Mouse (Mus musculus) hindbrain, embryonic 16.5 days (tissue): Measurements from ENCODE around the gene Shcbp1. TPM values are rescaled to one million over a fixed set of nuclear protein-coding genes. Genes with fewer than 3 reads are reported as not detected.
"Not testable (repeated sequence)": the region's sequence is repeated elsewhere in the genome, so short reads cannot be mapped to it uniquely, and the experiment has no call there.

ENCODE experiments used
- ATAC-seq: fragments of 200-750 bp; cut with Nextera tagmentation; 2 replicates; pipeline ENCODE4 v1.8.0; 2017; ENCODE audit warnings: moderate TSS enrichment, moderate library complexity
- H3K27ac ChIP-seq: fragments of 300-500 bp; sonication (generic); 2 replicates; pipeline ENCODE4 v1.5.1; 2014; ENCODE audit warnings: low read depth, mild to moderate bottlenecking, control low read depth, low read length, moderate library complexity
- H3K27me3 ChIP-seq: fragments of 300-500 bp; sonication (generic); replicated peaks from 2 replicates; pipeline ENCODE4 v1.6.1; 2014; ENCODE audit warnings: low read length; ENCODE audit not compliant: control insufficient read depth, insufficient read depth
- H3K36me3 ChIP-seq: fragments of 300-500 bp; sonication (generic); 2 replicates; pipeline ENCODE4 v1.6.1; 2014; ENCODE audit warnings: mild to moderate bottlenecking, low read length, moderate library complexity, mixed read lengths; ENCODE audit not compliant: control insufficient read depth, insufficient read depth
- H3K4me1 ChIP-seq: fragments of 300-500 bp; sonication (generic); 2 replicates; pipeline ENCODE4 v1.6.1; 2014; ENCODE audit warnings: low read depth, low read length; ENCODE audit not compliant: control insufficient read depth, insufficient read depth
- H3K4me2 ChIP-seq: fragments of 300-500 bp; sonication (generic); 2 replicates; pipeline ENCODE4 v1.6.1; 2014; ENCODE audit warnings: mild to moderate bottlenecking, low read length, control low read depth, moderate library complexity
- H3K4me3 ChIP-seq: fragments of 300-500 bp; sonication (generic); 2 replicates; pipeline ENCODE4 v1.5.1; 2014; ENCODE audit warnings: mild to moderate bottlenecking, low read length, control low read depth, moderate library complexity
- H3K9ac ChIP-seq: fragments of 300-500 bp; sonication (generic); 2 replicates; pipeline ENCODE4 v1.6.1; 2014; ENCODE audit warnings: low read depth, mild to moderate bottlenecking, control low read depth, low read length, moderate library complexity
- H3K9me3 ChIP-seq: fragments of 300-500 bp; sonication (generic); 2 replicates; pipeline ENCODE4 v1.6.1; 2014; ENCODE audit warnings: mild to moderate bottlenecking, low read length, moderate library complexity; ENCODE audit not compliant: control insufficient read depth
- WGBS: fragments of 180-500 bp; shearing (Covaris S2); extraction: QIAGEN DNeasy Blood & Tissue Kit; methylation state at CpG from one replicate; pipeline ENCODE4 v1.1.7; 2014; 5-methylcytosine and 5-hydroxymethylcytosine counted together
- polyA plus RNA-seq: library from polyadenylated mRNA; unstranded; fragments of >200 nt; fragmentation: Nextera tagmentation; extraction: Ambion mirVana; gene quantifications from 2 replicates; pipeline ENCODE4 v1.2.1, GENCODE M21; 2015

Gene Shcbp1
- 11.2 and 12.3 TPM in 2 replicates for polyA plus RNA-seq

DNA sequence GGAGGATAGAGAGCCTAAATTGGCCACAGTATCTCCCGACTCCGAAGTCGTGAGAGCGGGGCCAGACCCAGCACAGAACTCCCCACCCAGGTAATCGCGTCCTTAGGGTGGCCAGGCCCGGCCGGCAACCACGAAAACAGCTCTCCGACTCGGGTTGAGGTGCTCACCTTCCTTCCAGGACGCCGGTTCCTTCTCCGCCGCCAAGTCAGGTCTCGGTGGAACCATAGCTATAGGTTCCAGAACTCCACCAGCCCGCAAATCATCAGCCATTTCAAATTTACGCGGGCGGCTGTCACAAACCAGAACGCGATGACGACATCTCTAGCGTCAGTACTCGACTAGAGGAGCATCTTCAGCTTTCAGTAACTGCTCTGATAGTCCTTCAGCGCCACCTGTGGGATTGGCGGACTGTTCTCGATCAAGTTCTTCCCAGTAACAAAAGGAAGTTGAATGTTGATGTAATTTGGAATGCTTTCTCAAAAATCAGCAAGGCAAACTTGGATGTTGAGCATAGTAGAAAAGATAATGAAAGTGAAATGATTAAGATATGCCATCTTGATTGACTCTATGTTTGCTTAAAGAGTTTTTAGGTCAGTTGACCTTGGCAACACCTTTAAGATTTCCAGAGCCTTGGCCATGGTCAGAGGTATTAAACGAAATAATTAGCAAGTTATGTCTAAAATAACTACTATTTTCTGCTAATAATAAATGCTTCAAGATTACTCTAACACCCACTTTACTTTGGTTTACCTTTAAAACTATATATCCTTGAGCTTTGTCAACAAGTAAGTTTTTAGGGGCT lies at the start of gene Shcbp1:
Gene Shcbp1 (minus strand): TSS at position 314 of the 802 bp plus-strand sequence.
- Histone ChIP-seq H3K4me3 (peak within 1 kb of the TSS; percentile 73), H3K9ac (peak within 1 kb of the TSS; percentile 49), H3K4me2 (peak within 1 kb of the TSS; percentile 92), H3K27me3 (no peaks in the 10 kb centered on the region), H3K27ac (no peak within 1 kb of the TSS), H3K9me3 (no peaks in the 10 kb centered on the region), H3K36me3 (no peaks in the 10 kb centered on the region), H3K4me1 (peaks cover 2% of the 10 kb centered on the region)
- ATAC-seq: peak; percentile 99
- 5% methylated on average over 29 of the region's 29 CpGs for WGBS

DNA sequence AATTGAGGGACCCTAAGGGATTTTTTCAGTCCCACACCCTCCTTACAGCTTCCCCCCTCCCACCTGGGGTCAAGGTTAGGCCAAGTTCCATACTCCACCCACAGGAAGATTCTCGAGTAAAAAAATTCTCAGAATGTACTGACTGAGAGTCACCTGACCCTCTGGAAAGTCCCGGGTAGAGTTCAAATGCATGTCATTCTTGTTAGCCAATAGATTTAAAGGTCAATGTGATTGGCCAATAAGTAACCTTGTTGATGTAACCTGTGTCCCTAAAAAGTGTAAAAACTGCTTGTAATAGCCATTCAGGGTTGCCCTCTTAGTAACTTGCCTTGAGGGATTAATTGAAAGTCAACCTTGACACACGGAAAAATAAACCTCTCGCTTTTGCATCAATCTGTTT lies 29.5 kb upstream of the Shcbp1 start:
- no peaks in the 10 kb centered on the region for H3K27me3 ChIP-seq
- no peak overlapping the region for H3K4me2 ChIP-seq
- H3K9ac ChIP-seq: no peak overlapping the region
- ATAC-seq: no peak
- no peaks in the 10 kb centered on the region for H3K4me1 ChIP-seq
- H3K27ac ChIP-seq: no peak overlapping the region
- no peak overlapping the region for H3K4me3 ChIP-seq
- WGBS: 89% methylated on average over 4 of the region's 4 CpGs
- H3K9me3 ChIP-seq: no peaks in the 10 kb centered on the region; the same call in 1 of the 2 replicates
- H3K36me3 ChIP-seq: no peaks in the 10 kb centered on the region

DNA sequence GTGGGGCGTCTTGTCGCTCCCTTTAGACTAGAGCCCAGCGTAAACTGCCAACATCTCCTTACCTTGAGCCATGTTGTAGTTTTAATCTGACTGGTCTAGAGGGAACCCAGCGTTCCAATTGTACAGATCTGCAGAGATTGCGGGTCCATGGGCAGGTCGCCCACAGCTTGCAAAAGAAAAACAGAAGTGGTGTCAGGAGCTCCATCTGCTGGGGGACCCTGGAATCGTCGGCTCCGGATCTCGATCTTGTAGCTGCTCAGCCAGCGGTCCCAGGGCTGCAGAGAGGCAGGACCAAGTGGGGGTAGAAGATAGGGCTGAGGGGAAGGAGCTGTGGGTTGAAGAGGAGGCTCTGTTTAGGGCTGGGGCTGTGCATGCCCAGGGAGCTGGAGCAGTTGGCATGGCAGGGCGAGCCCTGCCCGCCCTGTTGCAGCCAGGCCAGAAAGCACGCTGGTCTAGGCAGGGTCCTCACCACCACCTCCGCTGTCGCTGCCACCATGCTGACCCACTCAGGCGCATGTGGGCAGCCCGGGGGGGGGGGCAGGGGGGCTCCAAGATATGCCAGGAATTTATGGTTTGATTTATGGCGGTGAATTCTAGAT lies 21.3 kb upstream of the Shcbp1 start:
- no peak overlapping the region for H3K4me3 ChIP-seq
- no peaks in the 10 kb centered on the region for H3K36me3 ChIP-seq
- no peaks in the 10 kb centered on the region for H3K27me3 ChIP-seq
- H3K4me2 ChIP-seq: no peak overlapping the region
- H3K9me3 ChIP-seq: no peaks in the 10 kb centered on the region
- no peaks in the 10 kb centered on the region for H3K4me1 ChIP-seq
- no peak overlapping the region for H3K9ac ChIP-seq
- no peak overlapping the region for H3K27ac ChIP-seq
- WGBS: 54% methylated on average over 18 of the region's 19 CpGs
- ATAC-seq: peak; percentile 52

DNA sequence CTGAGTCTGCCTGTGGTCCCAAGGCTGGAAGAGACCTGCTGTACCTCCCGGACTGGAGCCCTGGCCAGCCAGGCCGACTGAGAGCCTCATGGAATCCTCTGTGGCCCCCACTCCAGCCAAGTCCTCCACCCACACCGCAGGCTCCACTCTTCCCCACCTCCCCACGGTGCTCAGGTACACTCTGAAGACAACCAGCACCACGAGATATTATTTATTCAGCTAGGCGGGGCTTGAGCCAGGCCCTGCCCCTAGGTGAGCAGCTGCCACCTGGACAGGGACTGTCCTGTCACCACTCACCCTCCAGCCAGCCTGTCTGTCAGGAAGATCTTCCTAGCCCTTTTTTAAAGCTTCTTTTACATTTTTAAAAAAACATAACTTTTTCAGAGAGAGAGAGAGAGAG lies 1.1 kb downstream of the Shcbp1 start:
- Histone ChIP-seq H3K9ac (no peak overlapping the region), H3K27ac (no peak overlapping the region), H3K9me3 (no peaks in the 10 kb centered on the region), H3K27me3 (no peaks in the 10 kb centered on the region), H3K36me3 (no peaks in the 10 kb centered on the region), H3K4me3 (no peak overlapping the region), H3K4me2 (peak overlapping the region; percentile 92; the same call in 1 of the 2 replicates), H3K4me1 (peaks cover 2% of the 10 kb centered on the region)
- ATAC-seq: no peak
- WGBS: 69% methylated on average over 5 of the region's 6 CpGs

DNA sequence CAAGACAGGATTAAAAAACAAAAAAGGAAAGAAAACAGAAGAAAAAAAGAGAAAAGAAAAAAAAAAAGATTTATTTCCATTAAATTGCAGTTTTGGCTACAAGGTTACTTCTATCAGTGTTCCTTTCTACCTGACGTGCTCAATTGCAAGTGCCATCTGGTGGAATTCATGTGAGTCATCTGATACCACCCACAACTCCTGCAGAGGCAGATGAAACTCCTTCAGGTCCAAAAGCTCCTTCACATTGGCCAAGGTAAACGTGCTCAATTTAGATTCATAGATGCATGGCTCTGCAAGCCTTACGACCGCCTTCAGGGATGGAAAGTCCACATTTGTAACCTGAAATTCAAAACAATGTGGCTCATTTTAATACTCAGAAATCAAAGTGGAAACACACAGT lies 14.6 kb downstream of the Shcbp1 start:
- H3K4me2 ChIP-seq: no peak overlapping the region
- H3K4me1 ChIP-seq: no peaks in the 10 kb centered on the region
- WGBS: 94% methylated on average over 4 of the region's 4 CpGs
- no peaks in the 10 kb centered on the region for H3K27me3 ChIP-seq
- H3K36me3 ChIP-seq: no peaks in the 10 kb centered on the region
- H3K9me3 ChIP-seq: no peaks in the 10 kb centered on the region
- no peak for ATAC-seq
- no peak overlapping the region for H3K9ac ChIP-seq
- H3K27ac ChIP-seq: no peak overlapping the region
- no peak overlapping the region for H3K4me3 ChIP-seq

DNA sequence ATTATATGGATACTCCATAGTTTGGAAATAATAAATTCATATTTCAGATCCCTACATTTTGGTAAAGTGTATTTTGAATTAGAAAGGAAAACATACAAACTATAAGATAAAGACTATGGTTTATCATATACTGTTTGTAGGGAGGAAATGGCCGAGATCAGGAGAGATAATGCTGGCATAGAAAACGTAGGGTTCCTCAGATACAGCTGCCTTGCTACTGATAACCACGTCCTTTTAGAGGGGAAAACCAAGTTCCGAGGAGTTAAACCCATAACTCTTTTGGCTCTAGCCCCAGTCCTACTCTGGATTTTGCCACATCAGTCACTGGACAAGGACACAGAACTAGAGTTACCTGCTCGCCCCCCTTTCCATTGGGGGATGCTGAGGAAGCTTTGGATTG lies 26.3 kb downstream of the Shcbp1 start:
- Histone ChIP-seq H3K4me3 (no peak overlapping the region), H3K9ac (no peak overlapping the region), H3K27ac (no peak overlapping the region), H3K27me3 (no peaks in the 10 kb centered on the region), H3K4me1 (no peaks in the 10 kb centered on the region), H3K9me3 (no peaks in the 10 kb centered on the region), H3K36me3 (no peaks in the 10 kb centered on the region), H3K4me2 (no peak overlapping the region)
- no peak for ATAC-seq
- 93% methylated on average over 5 of the region's 5 CpGs for WGBS

DNA sequence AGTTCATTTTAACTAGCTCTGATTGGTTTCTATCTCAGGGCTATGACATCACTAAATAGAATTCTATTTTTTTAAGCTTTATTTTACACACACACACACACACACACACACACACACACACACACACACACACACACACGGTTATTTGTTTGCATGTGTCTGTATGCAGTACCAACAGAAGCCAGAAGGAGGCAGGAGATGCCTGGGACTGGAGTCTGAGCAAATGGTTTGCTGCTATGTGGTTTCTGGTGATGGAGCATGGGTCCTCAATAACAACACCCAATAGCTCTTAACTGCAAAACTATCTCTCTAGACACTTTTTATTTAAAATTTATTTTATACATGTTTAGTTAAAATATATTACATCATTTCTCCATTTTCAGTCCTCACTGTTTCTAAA lies 48.4 kb downstream of the Shcbp1 start:
- WGBS: 67% methylated on average over 1 of the region's 1 CpGs
- no peak overlapping the region for H3K9ac ChIP-seq
- H3K4me3 ChIP-seq: no peak overlapping the region
- no peaks in the 10 kb centered on the region for H3K9me3 ChIP-seq
- H3K4me1 ChIP-seq: no peaks in the 10 kb centered on the region
- H3K27ac ChIP-seq: no peak overlapping the region
- H3K4me2 ChIP-seq: no peak overlapping the region
- ATAC-seq: no peak
- no peaks in the 10 kb centered on the region for H3K36me3 ChIP-seq
- no peaks in the 10 kb centered on the region for H3K27me3 ChIP-seq

DNA sequence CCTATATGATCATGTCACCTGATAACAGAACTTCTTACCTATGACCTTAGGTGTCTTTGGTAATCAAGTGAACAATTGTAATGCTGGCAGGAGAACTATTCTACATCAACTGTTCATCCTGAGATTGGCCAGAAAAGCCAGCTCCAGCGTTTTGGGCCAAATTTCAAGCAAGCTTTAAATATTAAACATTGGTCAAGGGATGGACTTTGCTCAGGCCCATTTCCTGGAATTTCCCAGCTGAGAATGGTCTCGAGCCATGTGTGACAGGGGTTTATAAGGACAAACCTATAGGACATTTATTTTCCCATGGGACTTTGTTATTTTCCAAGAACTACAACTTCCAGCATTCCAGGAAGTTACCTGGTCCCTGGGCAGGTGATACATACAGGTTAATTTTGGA lies 63.8 kb downstream of the Shcbp1 start:
- no peaks in the 10 kb centered on the region for H3K9me3 ChIP-seq
- H3K9ac ChIP-seq: no peak overlapping the region
- H3K27ac ChIP-seq: no peak overlapping the region
- no peak overlapping the region for H3K4me3 ChIP-seq
- 74% methylated on average over 2 of the region's 2 CpGs for WGBS
- no peaks in the 10 kb centered on the region for H3K36me3 ChIP-seq
- H3K27me3 ChIP-seq: no peaks in the 10 kb centered on the region
- no peak overlapping the region for H3K4me2 ChIP-seq
- no peaks in the 10 kb centered on the region for H3K4me1 ChIP-seq
- ATAC-seq: no peak

DNA sequence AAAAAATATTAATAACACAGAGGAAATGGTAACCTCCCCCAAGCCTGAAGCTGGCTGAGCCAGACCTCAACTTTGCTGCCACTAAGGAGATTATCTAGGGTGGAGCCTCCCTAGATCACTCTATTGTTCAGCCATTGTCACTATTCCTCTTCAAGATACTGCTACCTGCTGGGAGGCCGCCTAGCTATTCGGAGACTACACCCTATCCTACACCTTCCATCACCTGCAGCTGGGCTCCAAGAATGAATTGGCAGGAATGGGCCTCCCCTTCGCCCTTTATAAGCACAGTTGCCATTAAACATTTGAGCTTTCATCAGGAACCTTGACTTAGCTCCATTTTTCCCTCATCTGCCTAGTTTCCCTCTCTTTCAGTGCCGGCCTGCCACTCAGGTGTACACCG lies 71.0 kb downstream of the Shcbp1 start:
- H3K4me1 ChIP-seq, H3K36me3 ChIP-seq, H3K4me3 ChIP-seq, H3K27ac ChIP-seq, ATAC-seq, H3K9me3 ChIP-seq, H3K4me2 ChIP-seq, H3K27me3 ChIP-seq, H3K9ac ChIP-seq: not testable (repeated sequence)
- WGBS: 73% methylated on average over 5 of the region's 5 CpGs
